Mouse (Mus musculus) MEL (cell line): ENCODE data around the gene Smg6. TPM values are rescaled to one million over a fixed set of nuclear protein-coding genes. Genes with fewer than 3 reads are reported as not detected.

ENCODE experiments used
- DNase-seq: peaks from one replicate; pipeline ENCODE4 v3.0.0; 2011; ENCODE audit warnings: low read depth, low spot score
- H3K27ac ChIP-seq: 2 replicates; pipeline ENCODE4 v1.5.1; 2012; ENCODE audit warnings: low read depth, mild to moderate bottlenecking, control low read depth, low read length, moderate library complexity; ENCODE audit not compliant: control insufficient read depth
- H3K27me3 ChIP-seq, 2 experiments: fragments of 150-350 bp in 1 of 2; sonication (generic) in 1 of 2; 2 replicates each; pipeline ENCODE4 v1.6.1; 2012; ENCODE audit warnings: low read length in 2 of 2, mild to moderate bottlenecking in 2 of 2, improper control_type of control experiment in 1 of 2, moderate library complexity in 1 of 2; ENCODE audit not compliant: insufficient read depth in 2 of 2, control insufficient read depth in 1 of 2
- H3K36me3 ChIP-seq, 2 experiments: 2 replicates each; pipeline ENCODE4 v1.6.1; 2012 to 2014; ENCODE audit warnings: low read length in 2 of 2, improper control_type of control experiment in 1 of 2, inconsistent platforms in 1 of 2, mild to moderate bottlenecking in 1 of 2; ENCODE audit not compliant: insufficient read depth in 2 of 2, control insufficient read depth in 1 of 2
- H3K4me1 ChIP-seq, 2 experiments: fragments of 150-350 bp in 1 of 2; sonication (generic) in 1 of 2; 2 replicates each; pipeline ENCODE4 v1.6.1; 2012; ENCODE audit warnings: low read length in 2 of 2, improper control_type of control experiment in 1 of 2, mild to moderate bottlenecking in 1 of 2; ENCODE audit not compliant: insufficient read depth in 2 of 2, control insufficient read depth in 1 of 2
- H3K4me3 ChIP-seq, 2 experiments: fragments of 150-350 bp in 1 of 2; sonication (generic) in 1 of 2; 2 replicates each; pipeline ENCODE4 v1.5.1; 2012; ENCODE audit warnings: low read depth in 2 of 2, low read length in 2 of 2, mild to moderate bottlenecking in 2 of 2, moderate library complexity in 2 of 2, control low read depth in 1 of 2, improper control_type of control experiment in 1 of 2; ENCODE audit not compliant: control insufficient read depth in 1 of 2, insufficient read depth in 1 of 2
- H3K79me2 ChIP-seq: 2 replicates; pipeline ENCODE4 v1.6.1; 2012; ENCODE audit warnings: mild to moderate bottlenecking, low read length, moderate library complexity; ENCODE audit not compliant: control insufficient read depth, poor library complexity, insufficient read depth
- H3K9ac ChIP-seq: 2 replicates; pipeline ENCODE4 v1.6.1; 2012; ENCODE audit warnings: low read depth, mild to moderate bottlenecking, control low read depth, low read length, moderate library complexity; ENCODE audit not compliant: control insufficient read depth, poor library complexity, severe bottlenecking
- H3K9me3 ChIP-seq: fragments of 150-350 bp; sonication (generic); replicated peaks from 2 replicates; pipeline ENCODE4 v1.6.1; 2012; ENCODE audit warnings: mild to moderate bottlenecking, low read length, improper control_type of control experiment, moderate library complexity; ENCODE audit not compliant: insufficient read depth
- BHLHE40 ChIP-seq: IDR thresholded peaks from 2 replicates; pipeline ENCODE4 v1.6.1; 2012; ENCODE audit warnings: low read depth, mild to moderate bottlenecking, inconsistent platforms, low read length, improper control_type of control experiment, borderline replicate concordance
- CHD1 ChIP-seq: IDR thresholded peaks from 2 replicates; pipeline ENCODE4 v1.6.1; 2012; ENCODE audit warnings: low read depth, mild to moderate bottlenecking, inconsistent platforms, low read length, improper control_type of control experiment
- CHD2 ChIP-seq: IDR thresholded peaks from 2 replicates; pipeline ENCODE4 v1.6.1; 2011; ENCODE audit warnings: low read length, improper control_type of control experiment
- E2F4 ChIP-seq: IDR thresholded peaks from 2 replicates; pipeline ENCODE4 v1.6.1; 2011; ENCODE audit warnings: low read depth, low read length, improper control_type of control experiment, borderline replicate concordance
- EP300 ChIP-seq, 2 experiments: IDR thresholded peaks; 2 replicates each; pipeline ENCODE4 v1.6.1; 2011; ENCODE audit warnings: improper control_type of control experiment in 2 of 2, low read length in 2 of 2, low read depth in 1 of 2, mild to moderate bottlenecking in 1 of 2
- ETS1 ChIP-seq: IDR thresholded peaks from 2 replicates; pipeline ENCODE4 v1.6.1; 2012; ENCODE audit warnings: low read depth, mild to moderate bottlenecking, inconsistent platforms, low read length, improper control_type of control experiment, moderate library complexity
- GATA1 ChIP-seq: IDR thresholded peaks from 2 replicates; pipeline ENCODE4 v1.6.1; 2011; ENCODE audit warnings: low read depth, low read length, improper control_type of control experiment
- HCFC1 ChIP-seq: IDR thresholded peaks from 2 replicates; pipeline ENCODE4 v1.6.1; 2012; ENCODE audit warnings: low read depth, mild to moderate bottlenecking, inconsistent platforms, low read length, improper control_type of control experiment, moderate library complexity
- JUND ChIP-seq: IDR thresholded peaks from 2 replicates; pipeline ENCODE4 v1.6.1; 2011; ENCODE audit warnings: low read depth, mild to moderate bottlenecking, improper control_type of control experiment, low read length
- MAX ChIP-seq: IDR thresholded peaks from 2 replicates; pipeline ENCODE4 v1.6.1; 2011; ENCODE audit warnings: low read length, improper control_type of control experiment
- MEF2A ChIP-seq: IDR thresholded peaks from 2 replicates; pipeline ENCODE4 v1.6.1; 2014; ENCODE audit warnings: low read depth, mild to moderate bottlenecking, inconsistent platforms, low read length, improper control_type of control experiment; ENCODE audit not compliant: poor library complexity, insufficient replicate concordance, severe bottlenecking; ENCODE audit errors: extremely low read depth
- MYB ChIP-seq: IDR thresholded peaks from 2 replicates; pipeline ENCODE4 v1.6.1; 2011; ENCODE audit warnings: mild to moderate bottlenecking, low read depth, low read length, improper control_type of control experiment
- NELFE ChIP-seq: IDR thresholded peaks from 2 replicates; pipeline ENCODE4 v1.6.1; 2011; ENCODE audit warnings: low read depth, low read length, improper control_type of control experiment
- NRF1 ChIP-seq: IDR thresholded peaks from 2 replicates; pipeline ENCODE4 v1.6.1; 2014; ENCODE audit warnings: low read depth, mild to moderate bottlenecking, inconsistent platforms, low read length, improper control_type of control experiment, moderate library complexity; ENCODE audit not compliant: poor library complexity, insufficient read depth, severe bottlenecking
- POLR2AphosphoS5 ChIP-seq: IDR thresholded peaks from 2 replicates; pipeline ENCODE4 v1.6.1; 2012; ENCODE audit warnings: low read depth, borderline replicate concordance, mild to moderate bottlenecking, inconsistent platforms, low read length, moderate library complexity, mixed read lengths
- RAD21 ChIP-seq: IDR thresholded peaks from 2 replicates; pipeline ENCODE4 v1.6.1; 2011; ENCODE audit warnings: mild to moderate bottlenecking, low read depth, low read length, improper control_type of control experiment
- RCOR1 ChIP-seq: IDR thresholded peaks from 2 replicates; pipeline ENCODE4 v1.6.1; 2012; ENCODE audit warnings: low read depth, mild to moderate bottlenecking, inconsistent platforms, low read length, improper control_type of control experiment
- SMC3 ChIP-seq: IDR thresholded peaks from 2 replicates; pipeline ENCODE4 v1.6.1; 2011; ENCODE audit warnings: low read depth, low read length, improper control_type of control experiment
- TAL1 ChIP-seq: IDR thresholded peaks from 2 replicates; pipeline ENCODE4 v1.6.1; 2012; ENCODE audit warnings: mild to moderate bottlenecking, inconsistent platforms, low read length, moderate library complexity, mixed read lengths
- TCF12 ChIP-seq: IDR thresholded peaks from 2 replicates; pipeline ENCODE4 v1.6.1; 2014; ENCODE audit warnings: low read depth, mild to moderate bottlenecking, inconsistent platforms, low read length, improper control_type of control experiment, moderate library complexity
- UBTF ChIP-seq: IDR thresholded peaks from 2 replicates; pipeline ENCODE4 v1.6.1; 2012; ENCODE audit warnings: low read depth, mild to moderate bottlenecking, inconsistent platforms, low read length, improper control_type of control experiment, moderate library complexity, borderline replicate concordance; ENCODE audit not compliant: insufficient read depth
- USF1 ChIP-seq: IDR thresholded peaks from 2 replicates; pipeline ENCODE4 v1.6.1; 2014; ENCODE audit warnings: low read depth, mild to moderate bottlenecking, inconsistent platforms, low read length, improper control_type of control experiment, moderate library complexity
- ZKSCAN1 ChIP-seq: IDR thresholded peaks from 2 replicates; pipeline ENCODE4 v1.6.1; 2012; ENCODE audit warnings: low read depth, mild to moderate bottlenecking, inconsistent platforms, low read length, improper control_type of control experiment, moderate library complexity
- ZMIZ1 ChIP-seq: IDR thresholded peaks from 2 replicates; pipeline ENCODE4 v1.6.1; 2012; ENCODE audit warnings: low read depth, mild to moderate bottlenecking, inconsistent platforms, low read length, improper control_type of control experiment, moderate library complexity
- polyA plus RNA-seq, 2 experiments: library from polyadenylated mRNA; stranded (reverse) in 1 of 2; unstranded in 1 of 2; fragments of >175 nt in 1 of 2; fragments of >200 nt in 1 of 2; gene quantifications; 2 replicates each; pipeline versions ENCODE4 v1.2.1 to v1.2.4; 2012; ENCODE audit warnings: low replicate concordance in 2 of 2, low read depth in 1 of 2; ENCODE audit not compliant: insufficient read length in 2 of 2, insufficient read depth in 1 of 2, missing spikeins in 1 of 2
- total RNA-seq: library from RNA; depleted of rRNA; stranded (reverse); fragments of 300-350 nt; gene quantifications from 2 replicates; pipeline ENCODE4 v1.2.3, GENCODE M21; 2012

Gene Smg6
- total and polyA plus RNA-seq, 3 experiments, result 11.6 to 19.0 TPM; not detected in 1

GRCm38 (mm10) chr11:75047736-75048407 is 122.2 kb downstream of the Smg6 start:
- Histone ChIP-seq H3K9ac (no peak overlapping the region), H3K4me1 (no peaks in the 10 kb centered on the region), H3K36me3 (peaks cover 0 to 7% of the 10 kb centered on the region in 2 experiments; a peak in 2 of 4 replicates), H3K79me2 (no peaks in the 10 kb centered on the region), H3K27me3 (no peaks in the 10 kb centered on the region), H3K4me3 (no peak overlapping the region), H3K9me3 (no peaks in the 10 kb centered on the region), H3K27ac (no peak overlapping the region)
- TF ChIP-seq GATA1, result no peak
- TF ChIP-seq CHD1, result no peak
- no peak for TF ChIP-seq SMC3
- no peak for TF ChIP-seq RAD21
- no peak for TF ChIP-seq TAL1
- TF ChIP-seq E2F4, result no peak
- no peak for TF ChIP-seq RCOR1
- TF ChIP-seq BHLHE40, result no peak
- no peak for TF ChIP-seq POLR2AphosphoS5
- no peak for TF ChIP-seq MYB
- no peak for TF ChIP-seq ETS1
- no peak for TF ChIP-seq USF1
- DNase-seq, result no peak

GRCm38 (mm10) chr11:75049146-75049545 is 123.5 kb downstream of the Smg6 start:
- Histone ChIP-seq H3K9me3 (no peaks in the 10 kb centered on the region), H3K36me3 (peaks cover 0 to 5% of the 10 kb centered on the region in 2 experiments; a peak in 3 of 4 replicates), H3K4me3 (no peak overlapping the region), H3K79me2 (no peaks in the 10 kb centered on the region), H3K9ac (no peak overlapping the region), H3K27ac (no peak overlapping the region), H3K4me1 (peaks cover 0 to 2% of the 10 kb centered on the region in 2 experiments; a peak in 1 of 4 replicates), H3K27me3 (no peaks in the 10 kb centered on the region)
- TF ChIP-seq USF1, result no peak
- TF ChIP-seq BHLHE40, result no peak
- no peak for TF ChIP-seq MEF2A
- TF ChIP-seq CHD2, result no peak
- no peak for TF ChIP-seq TAL1
- no peak for TF ChIP-seq MAX
- TF ChIP-seq JUND, result no peak
- no peak for TF ChIP-seq TCF12
- no peak for TF ChIP-seq HCFC1
- TF ChIP-seq E2F4, result no peak
- no peak for TF ChIP-seq SMC3
- TF ChIP-seq EP300 (IDR thresholded peaks at IDR 0.05; ENCODE audit: low read depth in 1 of 2, low read length in 2 of 2), result no peak
- no peak for TF ChIP-seq MYB
- no peak for TF ChIP-seq NELFE
- TF ChIP-seq GATA1, result no peak
- no peak for TF ChIP-seq ZKSCAN1
- TF ChIP-seq UBTF, result no peak
- no peak for TF ChIP-seq NRF1
- TF ChIP-seq ZMIZ1, result no peak
- no peak for DNase-seq
